Mouse (Mus musculus) embryo, embryonic 9.5 days (tissue): Measurements from ENCODE around the gene Gba.

Experiments
- DNase-seq: peaks from one replicate; pipeline ENCODE4 v3.0.0-alpha.2; 2017; ENCODE audit errors: extremely low spot score

Gene Gba

GRCm38 (mm10) chr3:89238494-89238893 is 35.8 kb downstream of the Gba start:
- DNase-seq = no peak

- no peak for DNase-seq
These were observed 39.7 kb downstream of the Gba start for GRCm38 (mm10) chr3:89242331-89242895.

- DNase-seq = peak; percentile 64
These were observed 40.9 kb downstream of the Gba start for GRCm38 (mm10) chr3:89243609-89244008.

GRCm38 (mm10) chr3:89244158-89244981 is 41.6 kb downstream of the Gba start:
- no peak for DNase-seq

- peak; percentile 57 for DNase-seq
These were observed 42.4 kb downstream of the Gba start for GRCm38 (mm10) chr3:89244982-89245687.

- peak; percentile 61 for DNase-seq
These were observed 43.0 kb downstream of the Gba start, which contains the start of gene Krtcap2 for GRCm38 (mm10) chr3:89245688-89246171. Gene Krtcap2 (plus strand): TSS chr3:89245966.

- DNase-seq = peak; percentile 92
These were observed 43.8 kb downstream of the Gba start, which contains the start of gene Trim46 for GRCm38 (mm10) chr3:89246261-89247100. Gene Trim46 (minus strand): TSS chr3:89246309.

GRCm38 (mm10) chr3:89247466-89247865 is 44.7 kb downstream of the Gba start:
- no peak for DNase-seq

GRCm38 (mm10) chr3:89250435-89251040 is 47.8 kb downstream of the Gba start:
- DNase-seq = peak; percentile 58

- DNase-seq = peak; percentile 77
These were observed 48.7 kb downstream of the Gba start for GRCm38 (mm10) chr3:89251365-89251895.

- no peak for DNase-seq
These were observed 52.3 kb downstream of the Gba start for GRCm38 (mm10) chr3:89254994-89255393.

GRCm38 (mm10) chr3:89256177-89256576 is 53.4 kb downstream of the Gba start:
- no peak for DNase-seq
